Mouse (Mus musculus): ENCODE results near the gene Sept9. TPM values are rescaled to one million over a fixed set of nuclear protein-coding genes. Genes with fewer than 3 reads are reported as not detected.

The Sept9 gene
- total RNA-seq, 2 experiments from 2014 or later, result 77.4 to 77.8 TPM

DNA sequence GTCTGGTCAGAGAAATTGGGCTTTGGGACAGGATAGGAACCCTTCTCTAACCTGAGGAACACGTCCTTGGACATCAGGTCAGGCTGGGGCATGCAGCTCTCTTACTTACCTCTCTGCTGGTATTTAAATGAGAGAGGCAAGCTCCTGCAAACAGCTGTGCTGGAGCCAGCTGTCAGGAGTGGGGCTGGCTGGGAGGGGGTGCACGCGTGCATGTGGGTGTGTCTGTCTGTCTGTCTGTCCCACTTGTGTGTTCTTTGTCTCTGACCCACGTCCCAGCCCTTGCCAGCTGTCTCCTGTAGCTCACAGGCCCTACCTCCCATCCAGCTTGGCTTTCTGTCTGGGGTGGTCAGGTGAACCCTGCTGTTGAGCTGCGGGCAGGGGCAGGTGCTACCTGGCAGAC lies 75.5 kb downstream of the Sept9 start:
- no peak overlapping the region for H3K4me3 ChIP-seq
- no peak for DNase-seq (ENCODE audit: extremely low spot score in 1 of 2, low spot score in 2 of 2)
- intact Hi-C loops (cut with DNase I), result no loop called here
- no peak for TF ChIP-seq CTCF (IDR thresholded peaks at IDR 0.05)
- no peak overlapping the region for H3K27ac ChIP-seq

- Histone ChIP-seq H3K27ac (no peak overlapping the region), H3K4me3 (no peak overlapping the region)
- TF ChIP-seq CTCF (IDR thresholded peaks at IDR 0.05), result no peak
- intact Hi-C loops (cut with DNase I), result no loop called here
- DNase-seq (ENCODE audit: extremely low spot score in 1 of 2, low spot score in 2 of 2), result no peak
Observed at GRCm38 (mm10) chr11:117275999-117276398, 76.5 kb downstream of the Sept9 start.

GRCm38 (mm10) chr11:117276946-117277345 lies 77.5 kb downstream of the Sept9 start:
- H3K4me3 ChIP-seq, result no peak overlapping the region
- no peak for DNase-seq (ENCODE audit: extremely low spot score in 1 of 2, low spot score in 2 of 2)
- TF ChIP-seq CTCF (IDR thresholded peaks at IDR 0.05), result no peak
- intact Hi-C loops (cut with DNase I), result no loop called here
- H3K27ac ChIP-seq, result no peak overlapping the region

- Histone ChIP-seq H3K4me3 (no peak overlapping the region), H3K27ac (no peak overlapping the region)
- intact Hi-C loops (cut with DNase I), result no loop called here
- DNase-seq (ENCODE audit: extremely low spot score in 1 of 2, low spot score in 2 of 2), result no peak
- TF ChIP-seq CTCF (IDR thresholded peaks at IDR 0.05), result no peak
Observed at GRCm38 (mm10) chr11:117278113-117278512, 78.7 kb downstream of the Sept9 start.

DNA sequence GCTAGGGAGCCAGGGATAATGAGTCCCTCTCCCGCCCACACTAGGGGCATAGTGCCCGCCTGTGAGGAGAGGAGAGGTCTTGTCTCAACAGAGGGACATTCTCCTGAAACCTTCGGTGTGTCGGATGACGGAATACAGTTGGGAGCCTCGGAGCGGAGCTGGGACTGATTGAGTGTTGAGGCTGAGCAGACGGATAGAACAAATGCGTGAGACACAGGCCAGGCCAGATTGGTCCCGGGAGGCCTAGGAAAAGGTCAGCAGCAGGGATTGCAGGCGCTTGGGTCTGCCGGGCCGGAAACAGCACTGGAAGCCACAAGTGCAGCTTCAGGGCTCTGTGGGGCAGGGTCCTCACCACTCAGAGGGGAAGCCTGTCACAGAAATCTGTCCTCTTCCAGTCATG lies 79.1 kb downstream of the Sept9 start:
- Histone ChIP-seq H3K4me3 (no peak overlapping the region), H3K27ac (no peak overlapping the region)
- no peak for DNase-seq (ENCODE audit: extremely low spot score in 1 of 2, low spot score in 2 of 2)
- intact Hi-C loops (cut with DNase I), result no loop called here
- no peak for TF ChIP-seq CTCF (IDR thresholded peaks at IDR 0.05)

GRCm38 (mm10) chr11:117279993-117280392 lies 80.5 kb downstream of the Sept9 start:
- intact Hi-C loops (cut with DNase I), result no loop called here
- Histone ChIP-seq H3K27ac (no peak overlapping the region), H3K4me3 (no peak overlapping the region)
- DNase-seq (ENCODE audit: extremely low spot score in 1 of 2, low spot score in 2 of 2), result no peak
- no peak for TF ChIP-seq CTCF (IDR thresholded peaks at IDR 0.05)

DNA sequence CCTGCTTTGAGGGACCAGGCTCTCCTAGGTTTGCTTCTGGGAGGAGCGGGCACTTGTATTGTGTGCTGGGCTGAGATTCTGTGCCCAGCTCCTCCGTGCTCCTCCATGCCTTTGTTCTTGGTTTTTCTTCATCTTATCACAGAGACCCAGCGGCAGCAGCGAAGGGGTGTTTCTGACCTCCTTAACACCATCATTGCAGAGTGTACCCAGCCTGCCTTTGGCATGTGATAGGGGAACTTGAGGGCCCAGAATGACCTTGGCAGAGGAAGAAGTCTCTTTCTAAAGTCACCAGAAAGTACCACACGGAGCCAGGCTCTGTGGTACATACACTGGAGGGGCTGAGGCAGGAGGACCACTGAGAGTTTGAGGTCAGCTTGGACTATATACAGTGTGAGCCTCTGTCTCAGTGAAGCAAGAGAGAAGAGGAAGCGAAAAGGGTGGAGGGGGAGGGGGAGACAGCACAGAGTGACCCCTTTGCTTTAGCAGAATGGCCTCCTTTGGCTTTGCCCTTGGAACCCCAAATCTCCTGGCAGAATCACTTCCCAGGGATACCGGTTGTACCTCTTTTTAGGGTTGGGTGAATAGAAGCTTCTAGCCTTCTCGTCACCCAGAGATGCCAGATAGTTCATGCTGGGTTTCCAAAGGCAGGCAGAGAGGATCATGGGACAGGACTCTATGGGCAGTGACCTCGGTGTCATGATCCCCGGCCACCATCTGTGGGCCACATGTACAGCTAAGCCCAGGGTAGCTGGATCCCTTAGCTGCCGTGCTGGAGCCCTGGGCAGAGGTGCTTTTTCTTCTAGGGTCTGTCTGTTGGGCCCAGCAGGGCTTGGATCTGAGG lies 83.8 kb downstream of the Sept9 start:
- no peak for TF ChIP-seq CTCF (IDR thresholded peaks at IDR 0.05)
- intact Hi-C loops (cut with DNase I), result no loop called here
- H3K27ac ChIP-seq, result no peak overlapping the region
- DNase-seq (ENCODE audit: extremely low spot score in 1 of 2, low spot score in 2 of 2), result no peak
- H3K4me3 ChIP-seq, result no peak overlapping the region

DNA sequence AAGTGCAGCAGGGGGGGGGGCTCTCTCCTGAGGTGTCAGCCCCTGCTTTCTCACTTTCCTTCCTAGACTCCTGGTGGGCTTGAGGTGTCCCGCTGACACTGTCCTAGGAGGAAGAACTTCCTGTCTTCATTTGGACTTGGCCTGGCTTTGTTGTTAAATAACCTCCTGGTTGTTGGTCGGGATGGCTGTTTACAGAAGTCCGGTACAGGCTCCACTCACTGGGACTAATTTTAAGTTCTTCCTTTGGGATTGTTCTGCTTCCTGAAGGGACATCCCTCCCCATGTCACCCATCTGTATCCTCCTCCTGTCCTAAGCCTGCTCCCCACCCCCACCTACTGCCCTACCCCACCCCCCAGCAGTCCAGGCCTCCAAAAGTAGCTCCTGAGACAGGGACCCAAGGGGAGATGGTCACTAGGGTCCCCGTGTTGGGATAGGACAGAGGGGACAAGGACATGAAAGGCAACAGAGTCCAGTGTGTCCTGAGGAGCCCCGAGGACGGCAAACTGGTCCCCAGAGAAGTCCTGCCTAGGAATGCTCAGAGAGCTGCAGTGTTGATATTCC lies 84.5 kb downstream of the Sept9 start:
- H3K27ac ChIP-seq, result no peak overlapping the region
- no peak for TF ChIP-seq CTCF (IDR thresholded peaks at IDR 0.05)
- intact Hi-C loops (cut with DNase I), result no loop called here
- DNase-seq (ENCODE audit: extremely low spot score in 1 of 2, low spot score in 2 of 2), result no peak
- no peak overlapping the region for H3K4me3 ChIP-seq

DNA sequence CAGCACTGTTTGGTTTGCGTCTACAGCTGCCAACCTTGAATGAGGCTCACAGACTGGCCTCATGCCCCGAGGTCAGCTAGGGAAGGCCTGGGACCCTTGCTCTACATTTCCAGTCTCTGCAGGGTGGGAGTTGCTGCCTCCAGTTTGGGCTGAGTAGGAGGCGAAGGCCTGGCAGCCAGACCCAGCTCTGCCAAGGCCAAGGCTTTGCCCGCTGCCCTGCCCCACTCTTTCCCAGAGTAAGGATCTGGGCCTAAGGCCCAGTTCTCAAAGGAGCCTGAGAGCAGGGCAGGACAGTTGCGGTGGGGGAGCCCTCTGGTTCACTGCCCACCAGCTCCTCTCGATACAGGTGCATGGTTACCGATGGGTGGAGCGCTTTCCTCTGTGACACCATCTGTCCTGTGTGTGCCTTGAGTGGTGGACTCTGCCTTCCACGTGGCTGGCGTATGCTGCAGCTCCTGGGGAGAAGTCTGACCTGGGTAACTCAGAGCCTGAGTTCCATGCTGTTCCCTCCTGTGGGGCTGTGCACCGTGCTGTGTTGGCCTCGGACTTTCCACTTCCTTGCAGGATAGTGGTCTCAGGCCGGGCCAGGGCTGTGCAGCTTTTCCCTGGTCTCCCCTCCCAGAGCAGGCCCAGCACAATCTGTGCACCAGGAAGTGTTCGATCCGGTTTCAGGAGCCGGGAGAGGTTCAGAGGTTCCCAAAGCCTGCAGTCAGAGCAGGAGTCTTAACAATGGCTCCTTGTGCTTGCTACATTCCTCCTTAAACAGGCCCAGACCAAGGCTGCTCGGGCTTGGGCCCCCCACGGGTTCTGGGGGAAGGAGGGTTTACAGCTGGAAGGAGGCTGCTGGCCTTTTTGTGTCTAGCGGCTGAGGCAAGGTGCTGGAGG lies 85.5 kb downstream of the Sept9 start:
- peak overlapping the region; percentile 1; the same call in 1 of the 2 replicates for H3K27ac ChIP-seq
- no peak for DNase-seq (ENCODE audit: extremely low spot score in 1 of 2, low spot score in 2 of 2)
- intact Hi-C loops (cut with DNase I), result no loop called here
- no peak for TF ChIP-seq CTCF (IDR thresholded peaks at IDR 0.05)
- no peak overlapping the region for H3K4me3 ChIP-seq

GRCm38 (mm10) chr11:117285606-117285931 lies 86.1 kb downstream of the Sept9 start:
- no peak overlapping the region for H3K27ac ChIP-seq
- intact Hi-C loops (cut with DNase I), result no loop called here
- no peak for TF ChIP-seq CTCF (IDR thresholded peaks at IDR 0.05)
- no peak overlapping the region for H3K4me3 ChIP-seq
- DNase-seq (ENCODE audit: extremely low spot score in 1 of 2, low spot score in 2 of 2), result no peak

GRCm38 (mm10) chr11:117287792-117288191 lies 88.3 kb downstream of the Sept9 start:
- intact Hi-C loops (cut with DNase I), result no loop called here
- no peak for TF ChIP-seq CTCF (IDR thresholded peaks at IDR 0.05)
- no peak overlapping the region for H3K4me3 ChIP-seq
- DNase-seq (ENCODE audit: extremely low spot score in 1 of 2, low spot score in 2 of 2), result no peak
- H3K27ac ChIP-seq, result no peak overlapping the region

DNA sequence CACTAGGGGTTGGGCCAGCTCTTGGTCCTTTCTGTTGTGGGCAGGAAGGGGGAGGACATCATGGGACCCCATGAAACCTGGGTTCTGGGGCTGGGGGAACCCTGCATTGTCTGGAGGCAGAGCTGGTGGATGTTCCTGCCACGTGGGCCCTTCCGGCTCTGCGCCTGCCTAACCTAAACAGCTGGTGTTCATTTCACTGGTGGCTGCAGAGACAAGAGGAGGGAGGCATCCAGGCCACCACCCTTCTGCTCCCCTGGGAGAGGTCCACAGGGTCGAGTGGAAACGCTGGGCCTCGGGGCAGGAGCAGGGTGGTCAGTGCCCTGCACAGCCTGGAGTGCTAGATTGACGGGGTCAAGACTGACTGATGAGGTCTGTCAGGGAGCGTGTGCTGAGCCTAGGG lies 89.3 kb downstream of the Sept9 start:
- Histone ChIP-seq H3K27ac (no peak overlapping the region), H3K4me3 (no peak overlapping the region)
- TF ChIP-seq CTCF (IDR thresholded peaks at IDR 0.05), result no peak
- DNase-seq (ENCODE audit: extremely low spot score in 1 of 2, low spot score in 2 of 2), result no peak
- intact Hi-C loops (cut with DNase I), result no loop called here

Measured in left cerebral cortex, adult 2 months (tissue).